Mouse (Mus musculus) left cerebral cortex, postnatal 10 days (tissue): ENCODE data around the gene Pomgnt2. TPM values are rescaled to one million over a fixed set of nuclear protein-coding genes. Genes with fewer than 3 reads are reported as not detected.
A peak's percentile ranks its signal among the peaks of the same experiment; 100 is the strongest.

Experiments
- DNase-seq, 2 experiments: peaks; one replicate each; pipeline ENCODE4 v3.0.0; 2021 to 2022; ENCODE audit warnings: low spot score in 2 of 2, mixed read lengths in 1 of 2; ENCODE audit errors: extremely low spot score in 1 of 2
- intact Hi-C: fragments of 180-260 bp; cut with DNase I; formaldehyde crosslinking; loops from one replicate; pipeline ENCODE4 v1.15.1; 2025
- total RNA-seq, 2 experiments: library from RNA; stranded (reverse); gene quantifications; 2 replicates each; pipeline ENCODE4 v1.2.3; 2021

Gene Pomgnt2
- total RNA-seq, 2 experiments from 2014 or later, result 38.1 to 40.0 TPM

GRCm38 (mm10) chr9:121937944-121938355 lies 59.0 kb downstream of the Pomgnt2 start:
- intact Hi-C loops, result no loop called here
- DNase-seq, result peak in 1 of 2 experiments; percentile 20

DNA sequence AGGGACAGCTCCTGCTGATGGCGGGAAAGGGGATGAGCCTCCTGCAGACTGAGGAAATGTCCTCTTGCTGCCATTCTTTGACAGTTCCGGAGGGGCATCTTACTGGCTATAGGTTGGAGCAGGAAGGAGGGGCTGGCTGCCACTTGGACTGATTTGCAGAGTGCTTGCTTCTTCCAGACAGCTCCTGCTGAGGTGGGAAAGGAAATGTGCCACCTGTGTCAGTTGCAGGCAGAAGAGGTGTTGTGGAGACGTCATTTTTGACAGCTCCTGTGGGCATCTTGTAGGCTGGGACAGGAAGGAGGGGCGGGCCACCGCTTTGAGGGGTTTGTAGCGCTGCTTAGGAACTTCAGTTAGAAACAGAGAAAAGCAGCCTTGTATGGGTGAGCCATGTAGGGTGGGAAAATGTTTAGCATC lies 59.5 kb downstream of the Pomgnt2 start:
- DNase-seq, result peak in 1 of 2 experiments; percentile 15
- intact Hi-C loops, result no loop called here

- DNase-seq, result peak in 1 of 2 experiments; percentile 7
- intact Hi-C loops, result no loop called here
These were observed 60.0 kb downstream of the Pomgnt2 start for GRCm38 (mm10) chr9:121936952-121937351.

- intact Hi-C loops, result no loop called here
These were observed 62.1 kb downstream of the Pomgnt2 start for GRCm38 (mm10) chr9:121934856-121935255.

More at GRCm38 (mm10) chr9:121934856-121935255, 62.1 kb downstream of the Pomgnt2 start:
- DNase-seq, result no peak

Other genes with a start within 250 kb of the Pomgnt2 start
- gene Zfp651, start 237.8 kb downstream of the Pomgnt2 start, total RNA-seq, result 100 to 1,000 TPM; 105 to 110 TPM
- 1 to 10 TPM; 3.3 to 3.5 TPM for gene Klhl40, start 219.5 kb downstream of the Pomgnt2 start, total RNA-seq
- 1 to 10 TPM; 3.8 TPM for gene Hhatl, start 204.6 kb downstream of the Pomgnt2 start, total RNA-seq
- gene Ccdc13, start 157.6 kb downstream of the Pomgnt2 start, total RNA-seq, result 1 to 10 TPM; 9.0 to 9.3 TPM
- gene Higd1a, start 138.7 kb downstream of the Pomgnt2 start, total RNA-seq, result 10 to 100 TPM; 97.0 to 99.0 TPM
- 1 to 10 TPM; 3.6 to 4.2 TPM for gene Ackr2, start 98.8 kb downstream of the Pomgnt2 start, total RNA-seq
- gene Cyp8b1, start 80.8 kb downstream of the Pomgnt2 start, total RNA-seq, result not detected
- 1 to 10 TPM; 3.2 to 4.4 TPM for gene Fam198a, start 46.1 kb downstream of the Pomgnt2 start, total RNA-seq
- gene Snrk, start 120.2 kb upstream of the Pomgnt2 start, total RNA-seq, result 100 to 1,000 TPM; 111 to 118 TPM